Mouse (Mus musculus) embryonic facial prominence, embryonic 13.5 days (tissue): ENCODE measurements around the gene Agbl1. TPM values are rescaled to one million over a fixed set of nuclear protein-coding genes. Genes with fewer than 3 reads are reported as not detected.

Source experiments
- ATAC-seq: fragments of 200-750 bp; cut with Nextera tagmentation; 2 replicates; pipeline ENCODE4 v1.8.0; 2017; ENCODE audit warnings: low read depth; ENCODE audit not compliant: insufficient number of reproducible peaks, insufficient read depth, low FRiP score, low TSS enrichment
- H3K27ac ChIP-seq: fragments of 300-500 bp; sonication (generic); 2 replicates; pipeline ENCODE4 v1.5.1; 2015; ENCODE audit warnings: moderate library complexity, mild to moderate bottlenecking, inconsistent platforms
- H3K27me3 ChIP-seq: fragments of 300-500 bp; sonication (generic); 2 replicates; pipeline ENCODE4 v1.6.1; 2015; ENCODE audit warnings: mild to moderate bottlenecking, inconsistent platforms
- H3K36me3 ChIP-seq: fragments of 300-500 bp; sonication (generic); 2 replicates; pipeline ENCODE4 v1.6.1; 2015; ENCODE audit warnings: mild to moderate bottlenecking, inconsistent platforms
- H3K4me1 ChIP-seq: fragments of 300-500 bp; sonication (generic); 2 replicates; pipeline ENCODE4 v1.6.1; 2015; ENCODE audit warnings: inconsistent platforms
- H3K4me2 ChIP-seq: fragments of 300-500 bp; sonication (generic); 2 replicates; pipeline ENCODE4 v1.6.1; 2015; ENCODE audit warnings: moderate library complexity, mild to moderate bottlenecking, inconsistent platforms
- H3K4me3 ChIP-seq: fragments of 300-500 bp; sonication (generic); 2 replicates; pipeline ENCODE4 v1.5.1; 2015; ENCODE audit warnings: mild to moderate bottlenecking, inconsistent platforms
- H3K9ac ChIP-seq: fragments of 300-500 bp; sonication (generic); 2 replicates; pipeline ENCODE4 v1.6.1; 2015; ENCODE audit warnings: mild to moderate bottlenecking, inconsistent platforms
- H3K9me3 ChIP-seq: fragments of 300-500 bp; sonication (generic); 2 replicates; pipeline ENCODE4 v1.6.1; 2016; ENCODE audit warnings: inconsistent platforms
- WGBS: fragments of 180-500 bp; shearing (Covaris S2); methylation state at CpG from one replicate; pipeline ENCODE4 v1.1.7; 2015; ENCODE audit warnings: mixed read lengths; 5-methylcytosine and 5-hydroxymethylcytosine counted together
- polyA plus RNA-seq: library from polyadenylated mRNA; unstranded; fragments of >200 nt; fragmentation: Nextera tagmentation; extraction: Ambion mirVana; gene quantifications from 2 replicates; pipeline ENCODE4 v1.2.1, GENCODE M21; 2015

Gene Agbl1
- polyA plus RNA-seq, 1 experiment from 2014 or later = not detected

DNA sequence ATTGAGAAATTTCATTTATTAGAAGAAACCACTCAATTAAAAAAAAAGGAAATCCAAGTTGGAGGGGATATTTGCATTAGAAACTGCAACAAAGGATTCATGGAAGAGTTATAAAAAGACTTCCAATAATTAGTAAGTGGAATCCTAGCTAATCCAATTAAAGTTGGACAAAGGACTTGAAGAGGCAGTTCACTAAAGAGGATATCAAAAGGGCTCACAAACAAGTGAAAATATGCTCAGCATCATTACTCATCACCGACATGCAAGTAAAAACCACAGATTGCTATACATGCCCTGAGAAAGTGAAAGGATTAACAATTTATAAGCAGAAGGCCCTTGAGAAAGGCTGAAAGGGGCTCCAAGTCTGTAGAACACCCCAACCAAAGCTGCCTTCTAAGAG lies 935.2 kb downstream of the Agbl1 start:
- WGBS = 81% methylated on average over 1 of the region's 1 CpGs
- Histone ChIP-seq H3K4me1 (no peaks in the 10 kb centered on the region), H3K4me3 (no peak overlapping the region), H3K9me3 (no peaks in the 10 kb centered on the region), H3K36me3 (no peaks in the 10 kb centered on the region), H3K27me3 (no peaks in the 10 kb centered on the region), H3K27ac (no peak overlapping the region), H3K9ac (no peak overlapping the region), H3K4me2 (no peak overlapping the region)
- no peak for ATAC-seq
